Comparison of ENCODE assay signal across 8 mouse cellular contexts in the genomic region with DNA sequence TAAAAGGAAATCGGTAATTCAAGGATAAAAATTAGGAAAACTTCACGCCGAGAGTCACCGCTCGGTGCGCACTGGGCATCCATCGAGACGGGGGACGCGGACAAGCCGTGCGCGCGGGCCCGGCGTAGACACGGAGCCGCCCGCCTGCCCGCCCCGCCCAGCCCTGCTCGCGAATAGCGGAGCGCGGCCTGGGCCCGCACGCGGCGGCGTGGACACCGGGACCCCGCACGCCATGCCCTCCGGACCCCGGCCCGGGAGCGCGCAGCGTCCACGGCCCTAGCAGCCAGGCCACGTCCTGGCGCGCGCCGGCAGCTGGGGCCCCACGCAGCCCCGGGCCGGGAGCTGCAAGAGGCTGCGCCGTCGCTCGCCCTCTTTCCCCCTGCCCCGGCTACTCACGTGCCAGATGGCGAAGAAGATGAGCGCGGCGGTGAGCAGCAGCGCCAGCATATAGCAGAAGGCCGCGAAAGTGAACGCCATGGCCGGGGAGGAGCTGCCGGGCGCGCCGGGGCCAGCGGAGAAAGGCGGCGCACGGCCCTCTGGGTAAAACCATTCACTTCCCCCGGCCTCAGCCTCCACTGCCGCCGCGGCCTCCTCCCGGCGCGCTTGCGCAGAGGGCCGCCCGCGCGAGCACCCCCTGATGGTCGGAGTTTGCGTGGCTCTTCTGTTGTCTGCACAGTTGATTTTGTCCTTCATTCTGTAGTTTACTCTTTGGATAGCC. TPM values are rescaled to one million over a fixed set of nuclear protein-coding genes. Genes with fewer than 3 reads are reported as not detected.
DNase-seq lines count a peak whose midpoint lies in the region; ATAC-seq and TF ChIP-seq lines count a peak whose summit lies in the region.

A gene (minus strand): TSS at position 625 of the 718 bp plus-strand sequence.

- no peaks in the 10 kb centered on the region for H3K9me3 ChIP-seq in hindbrain, embryonic 10.5 days
- H3K9me3 ChIP-seq in lung, postnatal 0 days (ENCODE audit: low read length) = no peaks in the 10 kb centered on the region

- under 1% methylated on average over 86 of the region's 86 CpGs for WGBS in hindbrain, embryonic 10.5 days
- whole genome bisulfite sequencing in lung, postnatal 0 days = under 1% methylated on average over 63 of the region's 86 CpGs

- peak within 1 kb of the TSS; percentile 94 for H3K9ac ChIP-seq in lung, postnatal 0 days (replicated peaks; ENCODE audit: low read depth)

- peak within 1 kb of the TSS; percentile 99 for H3K27ac ChIP-seq in hindbrain, embryonic 10.5 days
- peak within 1 kb of the TSS; percentile 95 for H3K27ac ChIP-seq in lung, postnatal 0 days (ENCODE audit: low read length)

- H3K4me3 ChIP-seq in hindbrain, embryonic 10.5 days = peak within 1 kb of the TSS; percentile 91
- H3K4me3 ChIP-seq in lung, postnatal 0 days (ENCODE audit: low read depth, low read length) = peak within 1 kb of the TSS; percentile 96

- TF ChIP-seq CTCF in lung, postnatal 0 days (IDR thresholded peaks at IDR 0.05) = peak; percentile 84

- peak within 1 kb of the TSS; percentile 73 for H3K4me2 ChIP-seq in lung, postnatal 0 days (replicated peaks; ENCODE audit: low read depth, low read length)

- no peaks in the 10 kb centered on the region for H3K27me3 ChIP-seq in hindbrain, embryonic 10.5 days (ENCODE audit: insufficient read depth, poor library complexity, severe bottlenecking)
- no peaks in the 10 kb centered on the region for H3K27me3 ChIP-seq in lung, postnatal 0 days (replicated peaks; ENCODE audit: insufficient read depth, low read length)

- peak; percentile 67 for DNase-seq in MEL-GATA-1-ER (ENCODE audit: extremely low read depth, low read depth)
- peak; percentile 91 for DNase-seq in cerebellum, adult 8-10 months
- DNase-seq in hindbrain, embryonic 10.5 days (ENCODE audit: low spot score) = peak; percentile 92
- peak; percentile 86 for DNase-seq in layer of hippocampus, adult 9-11 months
- peak; percentile 97 for DNase-seq in lung, postnatal 0 days (ENCODE audit: low spot score)
- peak; percentile 90 for DNase-seq in ovary, postnatal 14 days (ENCODE audit: low spot score)
- peak; percentile 92 for DNase-seq in thymus, postnatal 14 days

- peaks cover 19% of the 10 kb centered on the region for H3K4me1 ChIP-seq in hindbrain, embryonic 10.5 days (replicated peaks)
- H3K4me1 ChIP-seq in lung, postnatal 0 days (ENCODE audit: insufficient read depth, low read depth, low read length) = peaks cover 8% of the 10 kb centered on the region; the same call in 1 of the 2 replicates

- no peak for TF ChIP-seq EP300 in lung, postnatal 0 days (IDR thresholded peaks at IDR 0.05)

- ATAC-seq in frontal cortex, adult (ENCODE audit: low TSS enrichment) = peak; percentile 98
- ATAC-seq in lung, postnatal 0 days = peak; percentile 98

- peaks cover 25% of the 10 kb centered on the region for H3K36me3 ChIP-seq in hindbrain, embryonic 10.5 days
- H3K36me3 ChIP-seq in lung, postnatal 0 days (ENCODE audit: insufficient read depth, low read length) = no peaks in the 10 kb centered on the region

RNA-seq across cellular contexts. Expression of the gene that starts here (rescaled TPM):
- polyA plus RNA-seq in hindbrain, embryonic 10.5 days (2016; fragmentation: Nextera tagmentation; extraction: Ambion mirVana) = 208 and 215 TPM in 2 replicates
- polyA plus RNA-seq in lung, postnatal 0 days (2015; fragmentation: Nextera tagmentation; extraction: Ambion mirVana) = 133 and 137 TPM in 2 replicates

Comparison
In these comparisons a context has a peak if more than half of its experiments do, and no peak if none do; other contexts are left out.
1. Peak in every context shown above with its lines: DNase-seq, ATAC-seq, H3K4me3 ChIP-seq and H3K27ac ChIP-seq.